Mouse (Mus musculus) liver, embryonic 14.5 days (tissue): ENCODE results near the gene B3gntl1.

ENCODE experiments used
- CTCF ChIP-seq: IDR thresholded peaks from 2 replicates; pipeline ENCODE4 v1.5.1; 2016; ENCODE audit warnings: antibody characterized with exemption, low read depth, control low read depth
- EP300 ChIP-seq: IDR thresholded peaks from 2 replicates; pipeline ENCODE4 v1.6.1; 2016; ENCODE audit warnings: antibody characterized with exemption, low read depth

DNA sequence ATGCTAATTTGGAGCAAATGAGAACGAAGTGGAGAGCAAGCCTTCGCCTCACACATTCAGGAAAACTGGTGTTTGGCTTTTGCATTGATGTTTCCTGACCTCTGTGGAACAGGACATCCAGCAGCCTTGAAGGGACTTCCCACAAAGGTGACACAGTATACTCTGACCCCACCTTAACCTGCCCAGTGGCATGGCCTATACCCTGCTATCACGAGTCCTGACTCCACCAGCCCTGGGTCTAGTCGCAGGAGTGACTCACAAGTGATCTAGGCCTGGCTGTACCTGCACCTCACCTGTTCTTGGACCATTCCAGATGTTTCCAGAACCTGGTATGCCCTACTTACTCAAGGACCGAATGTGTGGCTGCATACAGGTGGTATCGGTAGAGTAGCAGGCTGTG, 43.4 kb downstream of the B3gntl1 start:
- no peak for TF ChIP-seq CTCF
- TF ChIP-seq EP300 = no peak
